Mouse (Mus musculus) bone marrow macrophage, adult 2 months (primary cell): Measurements from ENCODE around the gene Tomm40l.

Experiments used
- CTCF ChIP-seq: IDR thresholded peaks from 2 replicates; pipeline ENCODE4 v1.5.1; 2012; ENCODE audit warnings: low read depth, mild to moderate bottlenecking, low read length, moderate library complexity
- POLR2A ChIP-seq: IDR thresholded peaks from 2 replicates; pipeline ENCODE4 v1.6.1; 2012; ENCODE audit warnings: mild to moderate bottlenecking, low read depth, low read length, borderline replicate concordance

GRCm38 (mm10) chr1:171260316-171260715 is 38.0 kb upstream of the Tomm40l start:
- TF ChIP-seq POLR2A: no peak
- TF ChIP-seq CTCF: no peak
